Comparison of ENCODE assay signal across 1 mouse cellular context in the genomic region with DNA sequence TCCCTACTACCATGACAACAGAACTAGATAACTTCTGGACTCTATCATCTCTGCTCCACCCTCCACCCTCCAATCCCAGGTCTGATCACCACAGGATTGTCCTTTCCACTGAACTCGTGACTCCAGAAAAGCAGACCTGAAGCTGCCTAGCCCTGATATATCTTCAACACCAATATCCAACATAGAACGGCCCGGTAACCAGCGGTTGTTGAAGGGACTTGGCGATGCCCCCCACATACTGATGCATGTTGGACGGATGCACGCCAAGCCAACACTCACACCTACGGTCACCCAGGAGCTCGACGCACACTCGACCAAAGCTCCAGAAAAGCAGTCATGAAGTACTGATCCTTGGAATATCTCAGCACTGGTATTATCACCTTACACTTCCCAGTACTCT.
TF ChIP-seq lines count a peak whose summit lies in the region.

No protein-coding gene starts in this region.

TF ChIP-seq in CH12.LX, 34 proteins besides CTCF, POLR2A, EP300 and RAD21 (continued from another document):
- TF ChIP-seq MEF2A (IDR thresholded peaks at IDR 0.05; ENCODE audit: borderline replicate concordance, low read depth, low read length) (peak; percentile 14; the same call in 1 of the 2 replicates), BHLHE40 (IDR thresholded peaks at IDR 0.05; ENCODE audit: low read depth, low read length) (no peak), POLR2AphosphoS2 (IDR thresholded peaks at IDR 0.05; ENCODE audit: low read depth, low read length) (no peak), ELF1 (IDR thresholded peaks at IDR 0.05; ENCODE audit: low read depth, low read length) (no peak), CHD2 (IDR thresholded peaks at IDR 0.05; ENCODE audit: low read length) (no peak), MAZ (IDR thresholded peaks at IDR 0.05; ENCODE audit: low read depth, low read length) (peak; percentile 5; the same call in 1 of the 2 replicates), MAX (IDR thresholded peaks at IDR 0.05; ENCODE audit: low read length) (peak; percentile 54; the same call in 1 of the 2 replicates), JUN (IDR thresholded peaks at IDR 0.05; ENCODE audit: insufficient read depth, low read depth, low read length) (no peak), ZNF384 (IDR thresholded peaks at IDR 0.05; ENCODE audit: low read depth, low read length) (no peak)
